Mouse (Mus musculus): Measurements from ENCODE around the gene Tie1.

The Tie1 gene

GRCm38 (mm10) chr4:118424541-118425160, 65.2 kb downstream of the Tie1 start:
- no peak for ATAC-seq (ENCODE audit: insufficient number of reproducible peaks, low FRiP score, low TSS enrichment)

GRCm38 (mm10) chr4:118421384-118421783, 68.5 kb downstream of the Tie1 start:
- no peak for ATAC-seq (ENCODE audit: insufficient number of reproducible peaks, low FRiP score, low TSS enrichment)
